Mouse (Mus musculus) MEL (cell line): Measurements from ENCODE around the gene Tomm34.

Experiments used
- CTCF ChIP-seq, 3 experiments: IDR thresholded peaks in 2 of 3; conservative IDR thresholded peaks in 1 of 3; 2 replicates each; pipeline ENCODE4 v1.5.1; 2011 to 2012; ENCODE audit warnings: low read length in 3 of 3, low read depth in 2 of 3, mild to moderate bottlenecking in 2 of 3, improper control_type of control experiment in 1 of 3, inconsistent platforms in 1 of 3, mixed read lengths in 1 of 3, moderate library complexity in 1 of 3; ENCODE audit not compliant: control insufficient read depth in 1 of 3, insufficient read depth in 1 of 3, poor library complexity in 1 of 3, severe bottlenecking in 1 of 3
- E2F4 ChIP-seq: IDR thresholded peaks from 2 replicates; pipeline ENCODE4 v1.6.1; 2011; ENCODE audit warnings: low read depth, low read length, improper control_type of control experiment, borderline replicate concordance
- ELF1 ChIP-seq: IDR thresholded peaks from 2 replicates; pipeline ENCODE4 v1.6.1; 2014; ENCODE audit warnings: low read depth, mild to moderate bottlenecking, inconsistent platforms, low read length, improper control_type of control experiment, moderate library complexity
- EP300 ChIP-seq, 2 experiments: IDR thresholded peaks; 2 replicates each; pipeline ENCODE4 v1.6.1; 2011; ENCODE audit warnings: improper control_type of control experiment in 2 of 2, low read length in 2 of 2, low read depth in 1 of 2, mild to moderate bottlenecking in 1 of 2
- ETS1 ChIP-seq: IDR thresholded peaks from 2 replicates; pipeline ENCODE4 v1.6.1; 2012; ENCODE audit warnings: low read depth, mild to moderate bottlenecking, inconsistent platforms, low read length, improper control_type of control experiment, moderate library complexity
- GABPA ChIP-seq: IDR thresholded peaks from 2 replicates; pipeline ENCODE4 v1.6.1; 2012; ENCODE audit warnings: low read depth, mild to moderate bottlenecking, inconsistent platforms, low read length, improper control_type of control experiment, moderate library complexity
- MAFK ChIP-seq: IDR thresholded peaks from 2 replicates; pipeline ENCODE4 v1.6.1; 2011; ENCODE audit warnings: low read depth, mild to moderate bottlenecking, low read length, improper control_type of control experiment, borderline replicate concordance
- MAZ ChIP-seq: IDR thresholded peaks from 2 replicates; pipeline ENCODE4 v1.6.1; 2012; ENCODE audit warnings: low read depth, mild to moderate bottlenecking, inconsistent platforms, low read length, improper control_type of control experiment
- MEF2A ChIP-seq: IDR thresholded peaks from 2 replicates; pipeline ENCODE4 v1.6.1; 2014; ENCODE audit warnings: low read depth, mild to moderate bottlenecking, inconsistent platforms, low read length, improper control_type of control experiment; ENCODE audit not compliant: poor library complexity, insufficient replicate concordance, severe bottlenecking; ENCODE audit errors: extremely low read depth
- MYB ChIP-seq: IDR thresholded peaks from 2 replicates; pipeline ENCODE4 v1.6.1; 2011; ENCODE audit warnings: mild to moderate bottlenecking, low read depth, low read length, improper control_type of control experiment
- MYC ChIP-seq: IDR thresholded peaks from 2 replicates; pipeline ENCODE4 v1.6.1; 2011; ENCODE audit warnings: low read depth, mild to moderate bottlenecking, low read length, improper control_type of control experiment, moderate library complexity
- POLR2A ChIP-seq, 2 experiments: IDR thresholded peaks; 2 replicates each; pipeline ENCODE4 v1.6.1; 2011 to 2012; ENCODE audit warnings: low read length in 2 of 2, mild to moderate bottlenecking in 2 of 2, control low read depth in 1 of 2, improper control_type of control experiment in 1 of 2, low read depth in 1 of 2, moderate library complexity in 1 of 2; ENCODE audit not compliant: control insufficient read depth in 1 of 2, insufficient read depth in 1 of 2, poor library complexity in 1 of 2
- TCF12 ChIP-seq: IDR thresholded peaks from 2 replicates; pipeline ENCODE4 v1.6.1; 2014; ENCODE audit warnings: low read depth, mild to moderate bottlenecking, inconsistent platforms, low read length, improper control_type of control experiment, moderate library complexity
- ZKSCAN1 ChIP-seq: IDR thresholded peaks from 2 replicates; pipeline ENCODE4 v1.6.1; 2012; ENCODE audit warnings: low read depth, mild to moderate bottlenecking, inconsistent platforms, low read length, improper control_type of control experiment, moderate library complexity

GRCm38 (mm10) chr2:164015304-164015703, 55.7 kb downstream of the Tomm34 start:
- TF ChIP-seq EP300 (IDR thresholded peaks at IDR 0.05; ENCODE audit: low read depth in 1 of 2, low read length in 2 of 2) (no peak), CTCF (IDR thresholded peaks at IDR 0.05 in 2 of 3, conservative IDR thresholded peaks at IDR 0.05 in 1 of 3; ENCODE audit: control insufficient read depth in 1 of 3, insufficient read depth in 1 of 3, low read depth in 2 of 3, low read length in 3 of 3, poor library complexity in 1 of 3, severe bottlenecking in 1 of 3) (no peak), MYB (no peak), MAFK (no peak), TCF12 (no peak), ETS1 (no peak), MEF2A (no peak), POLR2A (IDR thresholded peaks at IDR 0.05; ENCODE audit: control insufficient read depth in 1 of 2, insufficient read depth in 1 of 2, low read depth in 1 of 2, low read length in 2 of 2, poor library complexity in 1 of 2) (no peak), E2F4 (no peak), ELF1 (no peak), MYC (no peak), MAZ (no peak), GABPA (no peak), ZKSCAN1 (no peak)
